Mouse (Mus musculus): Measurements from ENCODE around the gene Aff3. TPM values are rescaled to one million over a fixed set of nuclear protein-coding genes. Genes with fewer than 3 reads are reported as not detected.

The Aff3 gene
- polyA plus RNA-seq, 1 experiment from 2014 or later = 20.6 TPM

DNA sequence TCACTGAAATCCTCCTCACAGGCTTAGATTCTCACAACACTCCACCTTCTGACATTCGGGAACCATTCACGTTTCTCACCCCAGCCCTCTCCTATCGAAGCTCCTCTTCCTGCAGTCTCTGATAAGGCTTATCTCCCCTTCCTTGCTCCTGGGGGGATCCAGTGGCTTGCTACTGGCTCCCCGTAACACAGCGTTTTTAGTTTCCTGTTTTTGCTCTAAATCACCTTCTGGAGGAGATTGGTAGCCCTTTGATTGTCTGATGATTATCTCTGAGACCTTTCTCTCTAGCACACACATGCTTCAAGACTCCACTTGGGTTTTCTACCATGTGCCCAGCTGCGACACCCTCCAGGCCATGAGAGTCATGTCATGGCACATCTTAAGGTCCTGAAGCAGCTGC lies 165.3 kb downstream of the Aff3 start:
- Histone ChIP-seq H3K9ac (no peak overlapping the region), H3K27ac (no peak overlapping the region), H3K9me3 (no peaks in the 10 kb centered on the region), H3K36me3 (no peaks in the 10 kb centered on the region), H3K4me3 (no peak overlapping the region), H3K4me1 (peaks cover 28% of the 10 kb centered on the region), H3K27me3 (no peaks in the 10 kb centered on the region), H3K4me2 (replicated peaks) (no peak overlapping the region)
- ATAC-seq (ENCODE audit: low FRiP score, low read depth) = no peak
- 80% methylated on average over 6 of the region's 6 CpGs for WGBS

GRCm38 (mm10) chr1:38497576-38497975 lies 167.2 kb downstream of the Aff3 start:
- WGBS = 23% methylated on average over 6 of the region's 6 CpGs

DNA sequence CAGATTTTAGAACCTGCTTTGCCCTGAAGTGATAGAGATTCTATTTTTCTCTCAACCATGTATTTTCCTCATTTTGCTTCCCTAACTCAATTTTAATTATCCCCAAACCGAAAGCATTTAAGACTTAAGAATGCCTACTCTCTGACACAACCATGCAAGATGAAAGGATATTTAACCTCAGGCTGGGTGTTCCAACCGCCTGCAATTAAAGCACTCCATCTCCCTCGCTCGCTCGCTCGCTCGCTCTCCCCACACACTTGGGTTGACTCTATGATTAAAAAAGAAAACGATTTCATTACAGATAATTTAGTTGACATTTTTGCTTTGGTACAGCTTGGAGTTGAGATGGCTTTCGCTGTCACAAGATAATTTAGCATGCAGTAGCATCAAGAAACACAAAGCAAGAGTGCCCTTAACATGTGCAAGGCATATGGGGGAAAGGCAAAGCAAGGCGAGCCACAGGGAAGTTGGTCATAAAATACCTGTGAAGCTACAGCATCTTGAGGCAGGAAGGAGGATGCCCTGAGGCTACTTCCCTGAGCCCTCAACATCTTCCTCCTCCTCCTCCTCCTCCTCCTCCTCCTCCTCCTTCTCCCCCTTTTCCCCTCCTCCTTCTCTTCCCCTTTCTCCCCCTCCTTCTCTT lies 167.7 kb downstream of the Aff3 start:
- H3K4me3 ChIP-seq = no peak overlapping the region
- no peak overlapping the region for H3K27ac ChIP-seq
- H3K9me3 ChIP-seq = no peaks in the 10 kb centered on the region
- ATAC-seq (ENCODE audit: low FRiP score, low read depth) = no peak
- no peak overlapping the region for H3K9ac ChIP-seq
- peaks cover 20% of the 10 kb centered on the region for H3K4me1 ChIP-seq
- 46% methylated on average over 10 of the region's 10 CpGs for WGBS
- H3K4me2 ChIP-seq (replicated peaks) = no peak overlapping the region
- H3K36me3 ChIP-seq = 0 out of 2 replicates have a peak, but pooled peaks cover 4% of the 10 kb centered on the region
- H3K27me3 ChIP-seq = no peaks in the 10 kb centered on the region

More at GRCm38 (mm10) chr1:38497576-38497975, 167.2 kb downstream of the Aff3 start:
- Histone ChIP-seq H3K4me1 (peaks cover 20% of the 10 kb centered on the region), H3K9ac (no peak overlapping the region), H3K9me3 (no peaks in the 10 kb centered on the region), H3K27ac (no peak overlapping the region), H3K27me3 (no peaks in the 10 kb centered on the region), H3K36me3 (0 out of 2 replicates have a peak, but pooled peaks cover 4% of the 10 kb centered on the region), H3K4me3 (no peak overlapping the region), H3K4me2 (replicated peaks) (no peak overlapping the region)
- ATAC-seq (ENCODE audit: low FRiP score, low read depth) = no peak

DNA sequence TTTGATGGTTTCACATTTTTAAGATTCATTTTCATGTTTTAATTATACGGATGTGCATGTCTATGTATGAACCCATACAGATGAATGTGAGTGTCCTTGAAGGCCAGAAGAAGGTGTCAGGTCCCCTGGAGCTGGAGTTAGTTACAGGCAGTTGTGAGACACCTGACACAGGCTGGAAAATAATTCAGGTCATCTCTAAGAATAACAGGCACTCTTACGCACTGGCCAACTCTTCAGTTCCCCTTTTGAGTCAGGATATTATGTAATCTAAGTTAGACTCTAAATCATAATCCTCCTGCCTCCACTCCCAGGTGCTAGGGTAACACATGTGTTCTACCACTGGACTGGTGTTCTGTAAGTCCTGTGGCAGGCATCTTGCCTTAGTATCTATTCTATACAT lies 169.5 kb downstream of the Aff3 start:
- no peak overlapping the region for H3K27ac ChIP-seq
- no peaks in the 10 kb centered on the region for H3K9me3 ChIP-seq
- H3K4me2 ChIP-seq (replicated peaks) = no peak overlapping the region
- 0 out of 2 replicates have a peak, but pooled peaks cover 4% of the 10 kb centered on the region for H3K36me3 ChIP-seq
- peaks cover 20% of the 10 kb centered on the region for H3K4me1 ChIP-seq
- H3K27me3 ChIP-seq = no peaks in the 10 kb centered on the region
- no peak overlapping the region for H3K9ac ChIP-seq
- no peak overlapping the region for H3K4me3 ChIP-seq
- ATAC-seq (ENCODE audit: low FRiP score, low read depth) = no peak
- WGBS = 94% methylated on average over 2 of the region's 2 CpGs

GRCm38 (mm10) chr1:38489733-38490132 lies 175.0 kb downstream of the Aff3 start:
- Histone ChIP-seq H3K9me3 (no peaks in the 10 kb centered on the region), H3K36me3 (0 out of 2 replicates have a peak, but pooled peaks cover 7% of the 10 kb centered on the region), H3K9ac (no peak overlapping the region), H3K4me1 (peaks cover 16% of the 10 kb centered on the region), H3K27ac (no peak overlapping the region), H3K27me3 (no peaks in the 10 kb centered on the region), H3K4me2 (replicated peaks) (no peak overlapping the region), H3K4me3 (no peak overlapping the region)
- WGBS = 82% methylated on average over 6 of the region's 6 CpGs
- ATAC-seq (ENCODE audit: low FRiP score, low read depth) = no peak

DNA sequence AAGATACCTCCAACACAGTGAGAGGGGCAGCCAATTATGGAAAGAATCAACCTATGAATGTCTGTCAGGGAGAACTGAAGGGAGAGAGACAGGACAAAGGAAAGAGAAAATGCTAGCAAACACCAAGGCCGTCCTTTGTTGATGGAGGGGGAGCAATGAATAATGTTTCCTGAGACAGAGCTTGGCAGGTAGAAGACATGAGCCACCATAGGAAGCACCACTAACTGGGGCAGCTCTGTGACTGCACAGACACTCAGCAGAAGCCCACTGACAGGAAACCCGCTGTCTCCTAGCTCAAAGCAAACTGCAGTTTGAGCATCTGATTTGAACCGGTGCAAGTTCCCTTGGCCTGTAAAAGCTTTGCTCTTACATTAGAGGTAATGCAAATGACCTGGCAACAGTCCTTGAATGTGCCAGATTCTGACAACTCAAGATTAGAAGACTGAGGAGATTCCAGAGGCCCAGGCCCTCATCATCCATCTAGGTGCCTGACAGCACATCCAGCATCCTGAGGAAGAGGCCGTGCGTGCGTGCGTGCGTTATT lies 176.0 kb downstream of the Aff3 start:
- Histone ChIP-seq H3K4me2 (replicated peaks) (no peak overlapping the region), H3K36me3 (0 out of 2 replicates have a peak, but pooled peaks cover 7% of the 10 kb centered on the region), H3K4me3 (no peak overlapping the region), H3K9ac (no peak overlapping the region), H3K27me3 (no peaks in the 10 kb centered on the region), H3K9me3 (no peaks in the 10 kb centered on the region), H3K4me1 (peaks cover 12% of the 10 kb centered on the region), H3K27ac (no peak overlapping the region)
- 73% methylated on average over 8 of the region's 8 CpGs for WGBS
- no peak for ATAC-seq (ENCODE audit: low FRiP score, low read depth)

GRCm38 (mm10) chr1:38487884-38488283 lies 176.9 kb downstream of the Aff3 start:
- Histone ChIP-seq H3K4me1 (peaks cover 12% of the 10 kb centered on the region), H3K36me3 (0 out of 2 replicates have a peak, but pooled peaks cover 4% of the 10 kb centered on the region), H3K27ac (no peak overlapping the region), H3K9me3 (no peaks in the 10 kb centered on the region), H3K9ac (no peak overlapping the region), H3K4me3 (no peak overlapping the region), H3K27me3 (no peaks in the 10 kb centered on the region), H3K4me2 (replicated peaks) (no peak overlapping the region)
- 92% methylated on average over 2 of the region's 2 CpGs for WGBS
- ATAC-seq (ENCODE audit: low FRiP score, low read depth) = no peak

DNA sequence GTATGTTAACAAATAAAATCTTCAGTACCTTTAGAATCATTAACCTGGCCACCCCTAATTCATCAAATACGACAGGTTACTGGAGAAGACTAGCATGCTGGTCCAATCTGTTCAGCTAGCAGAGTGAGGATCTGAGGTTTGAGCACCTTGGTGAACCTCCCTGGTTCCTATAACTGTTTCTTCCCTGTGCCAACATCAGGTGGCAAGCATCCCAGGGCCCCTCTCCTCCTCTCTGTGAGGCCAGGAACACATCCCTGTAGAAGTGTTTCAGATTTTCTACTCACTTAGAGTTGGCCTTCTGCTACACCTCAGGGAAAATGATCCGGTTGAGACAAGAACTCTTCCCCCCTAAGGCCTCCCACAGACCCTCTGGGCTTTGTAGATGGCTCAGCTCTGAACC lies 181.6 kb downstream of the Aff3 start:
- H3K27ac ChIP-seq = no peak overlapping the region
- peaks cover 31% of the 10 kb centered on the region for H3K4me1 ChIP-seq
- no peaks in the 10 kb centered on the region for H3K36me3 ChIP-seq
- no peak overlapping the region for H3K4me3 ChIP-seq
- no peak overlapping the region for H3K4me2 ChIP-seq (replicated peaks)
- WGBS = 74% methylated on average over 2 of the region's 2 CpGs
- ATAC-seq (ENCODE audit: low FRiP score, low read depth) = no peak
- no peak overlapping the region for H3K9ac ChIP-seq
- H3K9me3 ChIP-seq = no peaks in the 10 kb centered on the region
- no peaks in the 10 kb centered on the region for H3K27me3 ChIP-seq

DNA sequence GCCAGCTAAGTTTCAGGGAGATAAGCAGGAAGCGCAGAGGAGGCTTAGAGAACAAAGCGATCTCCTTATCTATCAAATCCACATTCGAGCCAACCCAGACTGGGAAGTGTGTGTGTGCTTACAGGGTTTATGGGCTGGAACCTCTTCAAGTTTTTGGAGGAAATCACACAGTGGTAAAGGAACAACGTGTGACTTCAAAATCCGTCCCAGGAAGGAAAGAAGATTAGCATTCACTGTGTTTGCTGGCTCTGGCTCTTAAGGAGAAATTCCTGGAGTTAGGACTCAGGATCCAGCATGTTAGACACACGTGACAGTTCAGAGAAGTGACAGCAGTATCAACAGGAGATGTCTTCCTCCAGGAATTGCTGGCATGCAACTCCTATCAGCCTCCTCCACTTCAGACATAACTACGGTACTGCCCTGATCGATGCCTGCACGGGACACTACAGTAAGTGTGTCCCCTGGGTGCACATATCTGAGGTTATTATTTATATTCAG lies 186.5 kb downstream of the Aff3 start:
- WGBS = 57% methylated on average over 9 of the region's 9 CpGs
- Histone ChIP-seq H3K9ac (no peak overlapping the region), H3K4me1 (peaks cover 27% of the 10 kb centered on the region), H3K4me2 (replicated peaks) (no peak overlapping the region), H3K27me3 (no peaks in the 10 kb centered on the region), H3K4me3 (no peak overlapping the region), H3K36me3 (no peaks in the 10 kb centered on the region), H3K27ac (no peak overlapping the region), H3K9me3 (no peaks in the 10 kb centered on the region)
- no peak for ATAC-seq (ENCODE audit: low FRiP score, low read depth)

GRCm38 (mm10) chr1:38470817-38471216 lies 193.9 kb downstream of the Aff3 start:
- Histone ChIP-seq H3K4me3 (no peak overlapping the region), H3K4me2 (replicated peaks) (peak overlapping the region; percentile 28), H3K27me3 (no peaks in the 10 kb centered on the region), H3K27ac (0 out of 2 replicates have a peak overlapping the region, but pooled peaks have one; percentile 1), H3K9me3 (no peaks in the 10 kb centered on the region), H3K4me1 (peaks cover 20% of the 10 kb centered on the region), H3K36me3 (no peaks in the 10 kb centered on the region), H3K9ac (no peak overlapping the region)
- no peak for ATAC-seq (ENCODE audit: low FRiP score, low read depth)
- WGBS = 51% methylated on average over 11 of the region's 11 CpGs

DNA sequence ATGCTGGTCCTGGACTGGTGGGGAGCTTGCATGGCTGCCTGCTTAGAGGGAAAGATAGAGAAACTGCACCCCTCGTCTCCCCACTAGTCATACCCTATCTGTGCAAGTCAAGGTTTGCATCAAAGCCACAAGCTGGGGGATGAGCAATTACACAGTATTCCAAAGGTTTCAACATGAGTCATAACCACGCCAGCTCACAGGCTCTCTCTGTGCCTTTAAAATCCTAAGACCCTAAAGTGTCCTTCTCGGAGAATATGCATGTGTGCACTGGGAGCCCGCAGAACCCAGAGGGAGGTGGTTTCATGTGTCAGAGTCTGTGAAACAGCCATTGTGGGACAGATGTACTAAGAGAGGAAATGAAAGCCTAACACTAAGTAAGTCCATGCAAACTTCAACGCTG lies 194.6 kb downstream of the Aff3 start:
- Histone ChIP-seq H3K4me3 (no peak overlapping the region), H3K9ac (no peak overlapping the region), H3K27me3 (no peaks in the 10 kb centered on the region), H3K36me3 (no peaks in the 10 kb centered on the region), H3K27ac (0 out of 2 replicates have a peak overlapping the region, but pooled peaks have one; percentile 28), H3K4me2 (replicated peaks) (peak overlapping the region; percentile 28), H3K9me3 (no peaks in the 10 kb centered on the region), H3K4me1 (peaks cover 20% of the 10 kb centered on the region)
- whole genome bisulfite sequencing = 32% methylated on average over 5 of the region's 5 CpGs
- no peak for ATAC-seq (ENCODE audit: low FRiP score, low read depth)

- Histone ChIP-seq H3K4me2 (replicated peaks) (no peak overlapping the region), H3K36me3 (no peaks in the 10 kb centered on the region), H3K9me3 (no peaks in the 10 kb centered on the region), H3K4me1 (peaks cover 24% of the 10 kb centered on the region), H3K27ac (no peak overlapping the region), H3K9ac (no peak overlapping the region), H3K4me3 (no peak overlapping the region), H3K27me3 (no peaks in the 10 kb centered on the region)
- 49% methylated on average over 7 of the region's 7 CpGs for WGBS
- ATAC-seq (ENCODE audit: low FRiP score, low read depth) = no peak
These were observed 197.3 kb downstream of the Aff3 start for GRCm38 (mm10) chr1:38467305-38468083.

Data from limb, embryonic 13.5 days (tissue).